Mouse (Mus musculus) erythroblast, embryonic 14.5 days (primary cell): Measurements from ENCODE around the gene Sh2d1b2. TPM values are rescaled to one million over a fixed set of nuclear protein-coding genes. Genes with fewer than 3 reads are reported as not detected.

Experiments used
- H3K27me3 ChIP-seq: 2 replicates; pipeline ENCODE4 v1.6.1; 2012; ENCODE audit warnings: inconsistent platforms; ENCODE audit not compliant: control insufficient read depth
- H3K36me3 ChIP-seq: 2 replicates; pipeline ENCODE4 v1.6.1; 2012; ENCODE audit warnings: mild to moderate bottlenecking, inconsistent platforms; ENCODE audit not compliant: control insufficient read depth
- H3K4me1 ChIP-seq: 2 replicates; pipeline ENCODE4 v1.6.1; 2012; ENCODE audit warnings: inconsistent platforms; ENCODE audit not compliant: control insufficient read depth
- H3K4me3 ChIP-seq: replicated peaks from 2 replicates; pipeline ENCODE3; 2012; ENCODE audit warnings: moderate library complexity, mild to moderate bottlenecking, inconsistent platforms
- H3K9me3 ChIP-seq: 2 replicates; pipeline ENCODE4 v1.6.1; 2012; ENCODE audit warnings: low read length, inconsistent platforms, mixed read lengths; ENCODE audit not compliant: control insufficient read depth
- GATA1 ChIP-seq: IDR thresholded peaks from 2 replicates; pipeline ENCODE4 v1.6.1; 2012; ENCODE audit warnings: low read length, inconsistent platforms, mixed read lengths
- TAL1 ChIP-seq: IDR thresholded peaks from 3 replicates; pipeline ENCODE4 v1.6.1; 2012; ENCODE audit warnings: low read length, inconsistent platforms, mixed read lengths
- polyA plus RNA-seq: library from polyadenylated mRNA; stranded (reverse); fragments of >175 nt; gene quantifications from 2 replicates; pipeline ENCODE4 v1.2.3, GENCODE M21; 2012

Gene Sh2d1b2
- polyA plus RNA-seq, 1 experiment = not detected

GRCm38 (mm10) chr1:170255560-170255910, 23.0 kb downstream of the Sh2d1b2 start:
- no peak for TF ChIP-seq TAL1
- no peak for TF ChIP-seq GATA1
- Histone ChIP-seq H3K4me3 (peak overlapping the region; percentile 58), H3K4me1 (no peaks in the 10 kb centered on the region), H3K36me3 (no peaks in the 10 kb centered on the region), H3K9me3 (no peaks in the 10 kb centered on the region), H3K27me3 (no peaks in the 10 kb centered on the region)

- Histone ChIP-seq H3K4me3 (no peak overlapping the region), H3K9me3 (no peaks in the 10 kb centered on the region), H3K27me3 (no peaks in the 10 kb centered on the region), H3K36me3 (no peaks in the 10 kb centered on the region), H3K4me1 (no peaks in the 10 kb centered on the region)
- TF ChIP-seq GATA1 (no peak), TAL1 (no peak)
Measured at GRCm38 (mm10) chr1:170270281-170270680, 37.7 kb downstream of the Sh2d1b2 start.

- H3K36me3 ChIP-seq = no peaks in the 10 kb centered on the region
- H3K9me3 ChIP-seq = no peaks in the 10 kb centered on the region
- H3K4me1 ChIP-seq = no peaks in the 10 kb centered on the region
- H3K4me3 ChIP-seq = no peak overlapping the region
- TF ChIP-seq GATA1 (no peak), TAL1 (no peak)
- H3K27me3 ChIP-seq = no peaks in the 10 kb centered on the region
Measured at GRCm38 (mm10) chr1:170270696-170271095, 38.1 kb downstream of the Sh2d1b2 start.

- H3K4me1 ChIP-seq = no peaks in the 10 kb centered on the region
- no peak overlapping the region for H3K4me3 ChIP-seq
- no peaks in the 10 kb centered on the region for H3K9me3 ChIP-seq
- H3K36me3 ChIP-seq = no peaks in the 10 kb centered on the region
- H3K27me3 ChIP-seq = no peaks in the 10 kb centered on the region
- TF ChIP-seq TAL1 = no peak
- no peak for TF ChIP-seq GATA1
Measured at GRCm38 (mm10) chr1:170273252-170273651, 40.7 kb downstream of the Sh2d1b2 start.

- Histone ChIP-seq H3K36me3 (no peaks in the 10 kb centered on the region), H3K4me1 (no peaks in the 10 kb centered on the region), H3K4me3 (no peak within 1 kb of the TSS), H3K9me3 (no peaks in the 10 kb centered on the region), H3K27me3 (no peaks in the 10 kb centered on the region)
- TF ChIP-seq GATA1 = no peak
- TF ChIP-seq TAL1 = no peak
Measured at GRCm38 (mm10) chr1:170277016-170277415, 44.5 kb downstream of the Sh2d1b2 start, which contains the start of gene Sh2d1b1. Sh2d1b1 (plus strand) TSS chr1:170277320.

GRCm38 (mm10) chr1:170282415-170283129, 50.0 kb downstream of the Sh2d1b2 start:
- no peaks in the 10 kb centered on the region for H3K9me3 ChIP-seq
- H3K36me3 ChIP-seq = no peaks in the 10 kb centered on the region
- H3K4me1 ChIP-seq = no peaks in the 10 kb centered on the region
- no peak overlapping the region for H3K4me3 ChIP-seq
- TF ChIP-seq GATA1 = no peak
- TF ChIP-seq TAL1 = no peak
- H3K27me3 ChIP-seq = no peaks in the 10 kb centered on the region

GRCm38 (mm10) chr1:170292239-170292951, 59.8 kb downstream of the Sh2d1b2 start:
- Histone ChIP-seq H3K36me3 (no peaks in the 10 kb centered on the region), H3K27me3 (no peaks in the 10 kb centered on the region), H3K4me3 (no peak overlapping the region), H3K4me1 (no peaks in the 10 kb centered on the region), H3K9me3 (no peaks in the 10 kb centered on the region)
- TF ChIP-seq TAL1 = no peak
- TF ChIP-seq GATA1 = no peak

GRCm38 (mm10) chr1:170293257-170293656, 60.7 kb downstream of the Sh2d1b2 start:
- Histone ChIP-seq H3K27me3 (no peaks in the 10 kb centered on the region), H3K9me3 (no peaks in the 10 kb centered on the region), H3K4me3 (no peak overlapping the region), H3K36me3 (no peaks in the 10 kb centered on the region), H3K4me1 (no peaks in the 10 kb centered on the region)
- TF ChIP-seq GATA1 (no peak), TAL1 (no peak)

- H3K4me1 ChIP-seq = no peaks in the 10 kb centered on the region
- no peak for TF ChIP-seq TAL1
- TF ChIP-seq GATA1 = no peak
- H3K27me3 ChIP-seq = no peaks in the 10 kb centered on the region
- H3K36me3 ChIP-seq = no peaks in the 10 kb centered on the region
- no peaks in the 10 kb centered on the region for H3K9me3 ChIP-seq
- H3K4me3 ChIP-seq = no peak overlapping the region
Measured at GRCm38 (mm10) chr1:170294786-170295570, 62.4 kb downstream of the Sh2d1b2 start.
